Mouse (Mus musculus) liver, embryonic 14.5 days (tissue): ENCODE data around the gene Plxna3.

ENCODE experiments used
- CTCF ChIP-seq: IDR thresholded peaks from 2 replicates; pipeline ENCODE4 v1.5.1; 2016; ENCODE audit warnings: antibody characterized with exemption, low read depth, control low read depth
- EP300 ChIP-seq: IDR thresholded peaks from 2 replicates; pipeline ENCODE4 v1.6.1; 2016; ENCODE audit warnings: antibody characterized with exemption, low read depth

GRCm38 (mm10) chrX:74329215-74329671 lies 377 bp downstream of the Plxna3 start:
- TF ChIP-seq EP300, result no peak
- no peak for TF ChIP-seq CTCF
